Mouse (Mus musculus) sigmoid colon, adult 10 weeks (tissue): Measurements from ENCODE around the gene Zan. TPM values are rescaled to one million over a fixed set of nuclear protein-coding genes. Genes with fewer than 3 reads are reported as not detected.

Source experiments
- polyA plus RNA-seq: library from polyadenylated mRNA; stranded (reverse); fragments of 350-450 nt; fragmentation: Illumina TruSeq; extraction: RNeasy Lipid Tissue Mini Kit (QIAGEN cat#74804); gene quantifications from one replicate; pipeline ENCODE4 v1.2.3, GENCODE M21; 2014; ENCODE audit warnings: low read depth, low replicate concordance

The Zan gene
- 10.9 TPM for polyA plus RNA-seq

DNA sequence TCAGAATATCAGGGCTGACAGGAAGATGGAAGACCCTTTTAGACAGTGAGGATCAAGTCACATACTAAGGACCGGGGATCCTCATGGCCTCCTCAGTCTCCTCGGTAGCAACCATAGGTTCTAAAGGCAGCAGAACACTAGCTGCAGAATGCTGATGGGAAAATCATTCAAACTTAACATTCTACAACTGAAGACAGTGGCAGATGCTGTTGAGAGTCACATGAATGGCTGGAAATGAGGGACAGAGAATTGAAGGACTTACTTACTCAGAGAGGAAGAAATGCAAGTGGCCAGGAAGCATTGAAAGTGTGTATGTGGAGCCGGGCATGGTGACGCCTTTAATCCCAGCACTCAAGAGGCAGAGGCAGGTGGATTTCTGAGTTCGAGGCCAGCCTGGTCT is at the start of gene Zan:
Zan (minus strand) TSS at position 101 of the 400 bp plus-strand sequence.

DNA sequence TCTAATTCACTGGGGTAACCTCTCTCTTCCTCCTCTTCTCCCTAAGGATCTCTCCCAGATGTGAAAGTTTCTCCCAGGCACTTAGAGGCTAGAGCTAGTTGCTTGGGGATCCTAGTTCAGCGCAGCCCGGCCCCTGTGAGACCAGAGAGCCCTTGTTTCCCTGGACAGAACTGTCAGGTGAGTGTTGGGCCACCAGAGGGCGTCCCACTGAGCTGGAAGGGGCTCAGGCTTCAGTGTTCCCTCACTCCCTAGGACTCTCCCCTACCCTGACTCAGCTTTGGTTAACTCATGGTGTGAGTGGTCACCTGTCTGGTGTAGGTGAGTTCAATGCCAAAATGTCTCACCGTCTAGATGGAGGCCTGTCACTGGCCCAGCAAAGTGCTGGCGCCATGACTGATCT is 41.6 kb upstream of the Zan start, which contains the start of gene Gigyf1:
Gigyf1 (plus strand) TSS at position 113 of the 400 bp plus-strand sequence.

DNA sequence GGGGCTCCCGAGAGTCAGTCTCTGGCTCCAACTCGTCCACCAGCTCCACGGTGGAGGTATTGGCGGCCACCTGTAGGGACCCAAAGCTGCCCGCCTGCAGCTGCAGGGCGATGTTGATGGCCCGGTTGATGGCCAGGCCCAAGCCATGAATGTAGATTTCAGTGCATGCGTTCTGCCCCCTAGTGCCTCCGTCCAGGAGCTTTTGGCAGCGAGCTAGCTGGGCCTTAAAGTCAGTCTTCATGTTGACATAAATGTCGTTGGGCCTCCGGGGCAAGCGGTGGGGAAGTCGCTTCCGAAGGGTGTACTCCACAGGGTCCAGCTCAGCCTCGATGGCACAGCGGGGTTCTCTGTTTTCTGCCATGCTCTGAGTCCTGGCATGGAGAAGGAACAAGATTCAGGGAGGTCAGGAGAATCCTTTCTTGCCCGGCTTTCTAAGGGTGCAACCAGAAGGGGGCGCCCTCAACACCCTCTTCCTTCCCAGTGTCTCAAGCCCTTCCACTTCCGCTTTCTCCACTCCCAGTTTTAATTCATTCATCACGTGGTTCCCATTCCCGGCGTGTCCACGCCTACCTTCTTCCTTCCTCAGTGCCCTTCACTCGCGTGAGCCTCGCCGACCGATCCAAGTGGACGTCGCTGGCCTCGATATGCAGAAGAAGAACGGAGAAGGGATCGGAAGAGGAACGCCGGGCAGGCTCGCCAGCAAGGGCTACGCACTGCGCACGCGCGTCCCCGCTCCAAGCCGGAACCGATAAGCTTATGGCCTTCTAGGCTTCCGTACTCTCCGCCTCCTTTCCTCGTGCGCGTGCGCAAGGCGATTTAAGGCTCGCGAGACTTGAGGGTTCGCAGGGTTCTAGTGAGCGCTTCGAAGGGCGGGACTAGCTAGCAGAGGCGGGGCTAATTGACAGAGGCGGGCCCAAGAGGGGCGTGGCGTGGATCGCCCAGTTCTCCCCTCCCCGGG is 25.1 kb upstream of the Zan start, which contains the start of gene Pop7:
Pop7 (minus strand) TSS at position 810 of the 958 bp plus-strand sequence.

GRCm38 (mm10) chr5:137349384-137350204 is 127.3 kb downstream of the Zan start, which contains the start of gene Ephb4:
TSS of gene Ephb4 (plus strand) at chr5:137350109.

DNA sequence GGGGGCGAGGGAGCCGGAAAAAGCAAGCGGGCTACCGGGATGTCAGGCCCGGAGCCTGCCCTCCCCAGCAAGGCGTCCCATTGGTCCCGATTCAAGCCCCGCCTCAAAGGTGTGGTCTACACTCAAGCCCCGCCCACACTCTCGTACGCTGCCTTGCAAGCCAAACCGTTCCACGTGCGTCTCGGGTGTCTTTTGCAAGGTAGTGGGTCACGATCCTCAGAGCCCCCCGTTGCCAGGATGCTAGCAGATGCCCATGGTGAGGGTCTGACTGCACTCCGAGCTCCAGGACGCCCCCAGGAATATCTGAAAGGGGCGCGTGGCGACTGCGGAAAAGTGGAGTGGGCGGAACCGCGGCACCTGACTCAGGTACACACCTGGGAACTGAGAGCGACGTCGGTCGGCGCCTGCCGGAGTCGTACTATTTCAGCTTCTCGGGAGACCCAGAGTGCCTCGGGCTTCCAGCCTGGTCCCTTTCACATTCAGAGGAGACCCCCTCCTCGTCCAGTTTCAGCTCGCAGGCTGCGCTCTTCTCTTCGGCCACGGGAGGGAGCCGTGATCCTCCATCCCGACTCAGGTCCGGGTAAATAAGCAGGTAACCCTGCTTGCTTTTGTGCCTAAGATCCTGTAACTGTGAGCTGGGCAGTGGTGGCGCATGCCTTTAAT is 143.2 kb downstream of the Zan start, which contains the start of gene Slc12a9:
Slc12a9 (minus strand) TSS at position 86 of the 663 bp plus-strand sequence.

Other genes with a start within 250 kb of the Zan start
- gene Ache, start 189.5 kb downstream of the Zan start, polyA plus RNA-seq, result 1.5 TPM
- 5.0 TPM for gene Ufsp1, start 182.4 kb downstream of the Zan start, polyA plus RNA-seq
- gene Srrt, start 169.4 kb downstream of the Zan start, polyA plus RNA-seq, result 30.8 TPM
- not detected for gene Trip6, start 162.7 kb downstream of the Zan start, polyA plus RNA-seq
- gene Slc12a9, start 143.5 kb downstream of the Zan start, polyA plus RNA-seq, result 2.0 TPM
- gene Ephb4, start 127.0 kb downstream of the Zan start, polyA plus RNA-seq, result 8.0 TPM
- gene Pop7, start 25.5 kb upstream of the Zan start, polyA plus RNA-seq, result not detected
- gene Gigyf1, start 41.5 kb upstream of the Zan start, polyA plus RNA-seq, result 2.5 TPM
- gene Epo, start 56.2 kb upstream of the Zan start, polyA plus RNA-seq, result not detected
- gene Gnb2, start 56.4 kb upstream of the Zan start, polyA plus RNA-seq, result 2.5 TPM
- gene Actl6b, start 76.5 kb upstream of the Zan start, polyA plus RNA-seq, result not detected
- not detected for gene Tfr2, start 92.8 kb upstream of the Zan start, polyA plus RNA-seq
- not detected for gene Mospd3, start 124.0 kb upstream of the Zan start, polyA plus RNA-seq
- gene Pcolce, start 136.7 kb upstream of the Zan start, polyA plus RNA-seq, result 5.8 TPM
- gene Fbxo24, start 151.9 kb upstream of the Zan start, polyA plus RNA-seq, result not detected
- gene Lrch4, start 152.1 kb upstream of the Zan start, polyA plus RNA-seq, result 0.85 TPM
- not detected for gene Gm20605, start 152.1 kb upstream of the Zan start, polyA plus RNA-seq
- 1.6 TPM for gene Sap25, start 164.3 kb upstream of the Zan start, polyA plus RNA-seq
- not detected for gene Irs3, start 168.7 kb upstream of the Zan start, polyA plus RNA-seq
- 11.5 TPM for gene Agfg2, start 207.7 kb upstream of the Zan start, polyA plus RNA-seq